Mouse (Mus musculus) gonadal fat pad, adult 2 months (tissue): ENCODE data around the gene Ctsll3. TPM values are rescaled to one million over a fixed set of nuclear protein-coding genes. Genes with fewer than 3 reads are reported as not detected.

ENCODE experiments used
- DNase-seq: peaks from one replicate; pipeline ENCODE4 v3.0.0-alpha.2; 2012; ENCODE audit warnings: low read depth
- polyA plus RNA-seq: library from polyadenylated mRNA; depleted of rRNA; stranded (reverse); fragments of >200 nt; gene quantifications from 2 replicates; pipeline ENCODE4 v1.2.3, GENCODE M21; 2012; rRNA removed

The Ctsll3 gene
- polyA plus RNA-seq, result not detected in 2 replicates

GRCm38 (mm10) chr13:60802749-60803148 lies at the start of gene Ctsll3:
TSS of gene Ctsll3 (minus strand) at chr13:60802849.
- no peak for DNase-seq

GRCm38 (mm10) chr13:60848241-60849120 lies 45.8 kb upstream of the Ctsll3 start:
- no peak for DNase-seq

DNA sequence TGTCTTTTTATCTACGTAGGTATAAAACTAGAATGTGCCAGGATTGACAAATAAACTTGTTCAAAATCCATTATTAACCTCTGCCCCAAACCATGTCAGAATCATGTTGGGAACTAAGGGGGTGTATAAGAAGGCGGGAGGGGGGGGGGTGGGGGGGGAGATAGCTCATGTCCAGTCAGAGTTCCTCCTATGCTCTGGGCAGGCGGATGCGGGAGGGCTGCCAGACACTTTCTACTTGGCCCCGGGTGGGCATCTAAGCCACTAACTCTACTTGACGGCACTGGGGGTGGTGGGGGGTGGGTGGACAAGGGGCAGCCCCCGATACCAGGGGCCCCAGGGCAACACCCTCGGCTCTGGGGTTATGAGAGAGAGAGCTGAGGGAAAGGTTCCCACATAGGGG lies 40.5 kb upstream of the Ctsll3 start:
- DNase-seq, result no peak

GRCm38 (mm10) chr13:60842703-60843102 lies 40.1 kb upstream of the Ctsll3 start:
- no peak for DNase-seq

GRCm38 (mm10) chr13:60839353-60839902 lies 36.8 kb upstream of the Ctsll3 start:
- DNase-seq, result no peak

DNA sequence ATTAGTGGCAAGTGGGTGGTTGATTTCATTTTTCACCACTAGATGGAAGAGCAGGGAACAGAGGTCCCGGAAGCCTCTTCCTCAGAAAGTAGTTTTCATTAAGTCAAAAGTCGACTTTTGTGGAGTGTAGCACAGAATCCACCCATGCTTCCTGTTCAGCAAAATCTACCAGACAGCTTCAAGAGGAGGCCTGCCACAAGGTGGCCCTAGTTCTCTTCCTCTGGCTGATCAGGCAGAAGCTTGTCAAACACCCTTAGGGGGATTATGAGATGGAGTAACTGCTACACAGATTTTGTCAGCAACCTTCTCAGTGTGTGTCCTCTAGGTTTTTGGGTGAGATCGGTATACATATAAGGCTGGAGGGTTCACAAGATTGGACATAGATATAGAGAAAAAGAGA lies 23.4 kb upstream of the Ctsll3 start:
- no peak for DNase-seq

DNA sequence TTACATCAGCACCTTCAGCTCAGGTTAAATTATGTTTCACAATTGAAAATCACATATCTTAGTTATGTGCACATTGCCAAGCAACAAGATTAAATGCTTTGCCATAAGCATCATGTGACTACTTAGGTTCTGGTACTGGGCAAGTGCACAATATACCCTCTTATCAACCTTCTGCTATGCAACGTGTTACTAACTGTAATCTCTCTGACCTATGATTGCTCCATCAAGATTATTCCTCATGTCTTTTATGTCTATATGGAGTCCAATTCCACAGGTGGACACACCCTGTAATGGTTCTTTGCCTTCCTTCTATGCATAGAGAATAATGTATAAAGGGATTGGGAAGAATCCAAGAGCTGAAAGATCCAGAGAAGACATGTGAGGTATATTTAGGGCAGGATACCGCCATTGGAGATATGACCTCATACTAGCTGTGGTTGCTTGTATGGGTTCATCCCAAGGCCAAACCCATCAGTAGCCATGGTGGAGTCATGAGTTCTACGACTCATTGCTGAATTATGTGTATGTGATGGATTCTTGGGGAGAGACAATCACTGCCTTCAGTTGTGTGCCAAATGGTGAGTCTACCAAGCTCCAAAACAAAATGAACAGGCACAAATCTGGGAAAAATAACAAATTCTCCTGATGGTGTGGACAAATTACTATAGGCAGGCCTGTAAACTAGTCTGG lies 18.0 kb upstream of the Ctsll3 start:
- DNase-seq, result no peak

- DNase-seq, result no peak
These were observed 16.8 kb upstream of the Ctsll3 start for GRCm38 (mm10) chr13:60819469-60819868.

DNA sequence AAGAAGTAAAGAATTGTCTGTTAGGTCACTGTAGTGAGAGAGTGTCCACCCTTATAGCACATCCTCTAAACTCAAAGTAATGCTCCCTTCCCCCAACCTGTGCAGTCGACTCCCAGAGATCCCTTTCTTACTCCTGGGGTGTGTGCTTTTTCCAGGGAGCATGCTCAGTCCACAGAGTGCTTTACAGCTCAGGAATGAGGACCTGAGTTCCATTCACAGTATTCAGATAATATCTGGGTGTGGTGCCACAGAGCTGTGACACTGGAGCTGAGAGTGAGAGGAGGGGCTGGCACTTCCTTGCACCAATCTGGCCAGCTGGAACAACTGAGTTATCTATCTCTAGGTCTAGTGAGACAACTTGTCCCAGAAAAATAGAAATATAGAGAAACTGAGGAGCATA lies 11.1 kb upstream of the Ctsll3 start:
- DNase-seq, result no peak

- DNase-seq, result no peak
These were observed 10.1 kb upstream of the Ctsll3 start for GRCm38 (mm10) chr13:60812768-60813167.

DNA sequence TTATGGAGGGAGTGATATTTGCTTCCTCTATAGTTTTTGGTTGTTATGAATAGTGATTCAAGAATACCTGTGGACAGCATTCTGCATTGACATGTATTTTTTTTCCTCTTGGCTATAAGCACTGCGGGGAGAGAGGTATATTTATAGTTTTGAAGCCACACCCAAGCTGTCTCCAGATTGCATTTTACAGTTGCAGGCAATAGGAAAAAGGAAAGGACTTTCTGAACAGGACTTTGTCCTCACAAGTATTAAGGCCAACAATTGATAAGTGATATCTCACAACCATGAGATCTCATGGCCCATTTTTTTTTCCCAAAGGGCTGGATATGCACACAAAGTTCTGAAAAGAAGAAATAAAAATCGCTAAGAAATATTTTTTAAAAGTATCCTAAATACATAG lies 7.0 kb upstream of the Ctsll3 start:
- DNase-seq, result no peak

DNA sequence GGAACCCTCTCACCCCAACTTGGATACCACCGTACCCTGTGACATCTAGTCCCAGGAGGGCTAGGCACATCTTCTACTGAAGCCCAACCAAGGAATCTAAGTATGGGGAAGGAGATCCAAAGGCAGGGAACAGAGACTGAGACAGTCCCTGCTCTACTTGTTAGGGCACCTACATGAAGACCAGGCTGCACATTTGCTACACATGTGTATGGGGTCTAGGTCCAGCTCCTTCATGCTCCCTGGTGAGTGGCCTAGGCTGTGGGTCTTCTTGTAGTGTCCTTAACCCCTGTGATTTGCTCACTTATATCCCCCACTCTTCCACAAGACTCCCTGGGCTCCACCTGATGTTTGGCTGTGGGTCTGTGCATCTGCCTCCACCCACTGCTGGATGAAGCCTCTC lies 13.2 kb downstream of the Ctsll3 start:
- DNase-seq, result no peak

DNA sequence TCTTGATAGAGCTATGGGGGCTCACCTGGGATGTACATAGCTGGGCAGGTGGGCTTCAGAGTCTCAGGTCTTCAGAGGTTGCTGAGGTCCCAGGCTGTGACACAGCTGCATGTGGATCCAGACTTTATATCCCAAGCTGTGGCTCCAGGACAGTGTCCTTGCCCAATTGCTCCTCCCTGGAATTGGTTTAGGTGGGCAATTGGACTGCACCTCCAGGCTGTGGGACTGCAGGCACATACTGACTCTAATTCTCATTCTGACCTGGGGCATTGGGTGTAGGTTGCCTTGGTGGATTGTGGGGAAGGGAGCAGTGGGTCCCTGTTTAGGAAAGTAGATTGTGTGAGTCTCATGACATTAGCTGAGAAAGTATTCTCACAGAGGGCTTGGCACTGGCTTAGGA lies 16.4 kb downstream of the Ctsll3 start, which contains the start of gene BC051665:
Gene BC051665 (minus strand): TSS at position 101 of the 400 bp plus-strand sequence.
- DNase-seq, result no peak

DNA sequence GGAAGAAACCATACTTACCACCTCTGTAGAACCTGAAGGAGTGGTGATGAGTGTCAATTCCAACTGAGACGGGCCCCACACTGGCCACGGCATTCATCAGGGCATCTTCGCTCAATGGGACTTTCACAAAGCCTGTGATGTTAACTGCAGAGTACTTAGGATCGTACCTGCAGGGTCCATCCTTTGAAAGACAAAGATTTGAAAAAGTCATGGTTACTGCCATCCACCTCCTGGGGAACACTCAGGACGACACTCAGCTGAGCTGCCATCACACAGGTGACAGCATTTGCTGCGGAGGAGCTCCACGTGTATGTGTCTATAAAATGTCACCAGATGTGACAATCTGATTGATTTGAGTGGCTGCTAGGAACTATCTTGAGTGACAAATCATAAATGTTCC lies 19.3 kb downstream of the Ctsll3 start:
- no peak for DNase-seq

DNA sequence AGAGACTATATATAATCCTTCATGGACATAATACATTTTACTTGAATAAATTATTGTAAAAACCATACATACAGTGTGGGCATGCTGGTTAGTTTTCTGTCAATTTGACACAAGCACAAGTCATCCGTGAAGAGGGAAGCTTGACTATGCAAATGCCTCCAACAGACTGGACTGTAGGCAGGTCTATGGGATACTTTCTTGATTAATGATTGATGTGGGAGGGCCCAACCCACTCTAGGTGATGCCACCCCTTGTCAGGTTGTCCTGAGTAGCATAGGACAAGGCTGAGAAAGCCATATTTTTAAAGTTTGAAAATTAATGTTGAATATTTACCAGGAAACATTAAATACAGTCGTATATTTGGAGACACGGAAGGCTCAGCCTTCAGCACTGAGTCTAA lies 22.1 kb downstream of the Ctsll3 start:
- no peak for DNase-seq

- DNase-seq, result no peak
These were observed 41.5 kb downstream of the Ctsll3 start for GRCm38 (mm10) chr13:60761161-60761560.

- DNase-seq, result no peak
These were observed 42.3 kb downstream of the Ctsll3 start for GRCm38 (mm10) chr13:60760392-60760791.

- no peak for DNase-seq
These were observed 43.5 kb downstream of the Ctsll3 start for GRCm38 (mm10) chr13:60759136-60759535.

DNA sequence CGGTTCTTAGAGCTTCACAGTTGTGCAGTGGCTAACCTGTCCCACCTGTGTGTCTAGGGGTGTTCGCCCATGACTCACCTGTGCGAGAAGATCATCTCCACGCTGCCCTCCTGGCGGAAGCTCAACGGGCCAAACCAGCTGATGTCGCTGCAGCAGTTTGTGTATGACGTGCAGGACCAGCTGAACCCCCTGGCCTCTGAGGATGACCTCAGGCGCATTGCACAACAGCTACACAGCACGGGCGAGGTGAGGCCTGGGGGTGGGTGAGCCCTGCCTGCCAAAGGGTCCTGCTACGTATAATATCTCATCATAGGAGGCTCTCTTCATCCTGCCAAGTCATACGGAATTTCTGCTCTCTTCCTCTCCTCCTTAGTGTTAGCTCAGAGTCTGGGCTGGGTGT lies 45.4 kb downstream of the Ctsll3 start:
- DNase-seq, result no peak

DNA sequence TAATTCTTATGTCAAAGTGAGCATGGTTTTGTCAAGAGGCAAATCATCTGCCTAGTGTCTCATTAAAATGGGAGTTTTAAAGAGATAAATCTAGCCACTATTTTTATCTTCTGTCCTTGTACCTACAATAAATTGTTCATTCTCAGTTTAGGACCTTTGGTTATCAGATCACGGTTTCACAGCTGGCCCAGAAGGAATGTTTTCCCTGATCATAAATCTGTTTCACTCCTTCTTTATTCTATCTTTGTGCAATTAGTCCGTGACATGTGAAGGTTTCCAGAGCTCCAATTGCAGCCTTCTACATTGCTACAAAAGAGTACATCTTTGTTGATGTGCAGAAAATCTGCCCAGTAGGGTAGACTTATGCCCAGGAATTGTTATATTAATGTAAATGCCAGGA lies 47.4 kb downstream of the Ctsll3 start:
- DNase-seq, result no peak

- DNase-seq, result no peak
These were observed 49.4 kb downstream of the Ctsll3 start for GRCm38 (mm10) chr13:60753216-60753615.

DNA sequence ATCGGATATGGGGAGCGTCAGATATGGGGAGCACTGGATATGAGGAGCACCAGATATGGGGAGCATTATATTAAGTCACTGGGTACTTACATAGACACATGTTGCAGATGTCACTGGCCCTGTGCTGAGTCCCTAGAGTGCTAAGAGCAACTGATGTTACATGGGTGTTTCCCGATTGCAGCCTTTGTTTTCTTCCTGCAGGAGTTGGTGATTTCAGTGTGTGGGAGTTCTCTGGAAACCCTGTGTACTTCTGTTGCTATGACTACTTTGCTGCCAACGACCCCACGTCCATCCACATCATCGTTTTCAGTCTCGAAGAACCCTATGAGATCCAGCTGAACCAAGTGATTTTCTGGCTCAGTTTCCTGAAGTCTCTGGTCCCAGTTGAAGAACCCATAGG lies 51.7 kb downstream of the Ctsll3 start:
- DNase-seq, result no peak

DNA sequence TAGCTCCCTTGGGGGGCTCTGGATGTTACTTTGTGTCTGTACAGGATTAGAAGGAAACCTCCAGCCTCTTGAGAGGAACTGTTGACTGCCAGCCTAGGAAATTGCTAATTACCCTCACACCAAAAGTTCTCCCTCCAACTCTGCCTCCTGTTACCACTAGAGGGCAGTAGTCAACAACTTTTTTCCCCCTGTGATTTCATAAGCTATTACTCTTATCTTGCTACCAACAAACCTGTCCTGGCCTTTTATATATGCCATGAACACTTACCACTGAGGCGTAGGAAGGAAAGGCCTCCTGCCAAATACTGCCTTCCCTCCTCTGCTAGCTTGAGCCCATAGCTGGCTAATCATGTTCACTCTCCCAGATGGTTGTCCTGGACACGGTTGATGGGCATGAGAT lies 54.1 kb downstream of the Ctsll3 start:
- DNase-seq, result no peak
